Mouse (Mus musculus): ENCODE data around the gene Cd300lg. TPM values are rescaled to one million over a fixed set of nuclear protein-coding genes. Genes with fewer than 3 reads are reported as not detected.

Cd300lg gene
- polyA plus RNA-seq, 1 experiment, result 6.4 TPM

GRCm38 (mm10) chr11:102043381-102043780, 2.1 kb downstream of the Cd300lg start:
- H3K27ac ChIP-seq (ENCODE audit: insufficient read depth, low read depth, low read length), result no peak overlapping the region
- no peak for TF ChIP-seq CTCF (IDR thresholded peaks at IDR 0.05; ENCODE audit: low read depth, low read length)
- TF ChIP-seq POLR2A (IDR thresholded peaks at IDR 0.05; ENCODE audit: borderline replicate concordance, low read depth, low read length), result no peak
- H3K4me3 ChIP-seq (ENCODE audit: insufficient read depth, low read length), result no peak overlapping the region
- H3K4me1 ChIP-seq (ENCODE audit: control insufficient read depth, insufficient read depth, low read length), result peaks cover 4% of the 10 kb centered on the region

DNA sequence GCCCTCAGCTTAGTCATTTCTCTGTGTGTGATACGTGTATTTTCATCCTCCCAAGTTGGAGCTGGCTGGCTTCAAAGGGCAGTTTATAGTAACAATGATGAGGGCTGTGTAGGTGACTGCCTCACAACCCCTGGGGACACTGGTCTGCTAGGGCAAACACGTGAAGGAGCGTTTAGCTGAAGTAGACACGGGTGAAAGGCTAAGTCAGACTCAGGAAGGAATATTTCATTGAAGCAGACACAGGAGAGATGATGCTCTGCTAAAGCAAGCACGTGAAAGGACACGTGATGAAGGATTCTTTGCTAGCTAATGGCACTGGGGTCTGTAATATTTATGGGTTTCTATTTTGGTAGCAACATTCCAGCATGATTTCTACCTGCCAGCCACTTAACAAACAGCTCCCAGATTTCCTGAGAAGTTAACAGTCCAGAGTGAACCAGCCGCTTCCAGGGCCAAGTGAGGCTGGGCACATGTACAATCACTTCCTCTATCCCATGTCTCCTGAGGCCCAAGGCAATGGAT, 3.4 kb downstream of the Cd300lg start:
- peaks cover 4% of the 10 kb centered on the region for H3K4me1 ChIP-seq (ENCODE audit: control insufficient read depth, insufficient read depth, low read length)

DNA sequence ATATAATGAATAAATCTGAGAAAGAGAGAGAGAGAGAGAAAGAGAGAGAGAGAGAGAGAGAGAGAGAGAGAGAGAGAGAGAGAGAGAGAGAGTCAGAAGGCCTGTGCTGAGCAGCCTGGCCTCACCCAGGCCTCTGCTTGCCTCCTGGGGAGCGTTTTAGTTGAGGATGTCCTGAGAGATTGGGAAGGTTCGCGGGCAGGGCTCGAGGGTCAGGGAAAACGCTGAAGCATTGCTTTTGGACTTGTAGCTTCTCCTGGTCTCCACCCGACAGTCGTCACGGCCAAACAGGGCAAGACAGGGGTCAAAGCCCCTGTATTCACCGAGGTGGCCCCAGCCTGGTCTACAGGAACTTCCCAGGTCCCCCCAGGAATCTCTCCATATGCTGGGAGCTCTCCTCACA, 5.3 kb downstream of the Cd300lg start:
- TF ChIP-seq CTCF (IDR thresholded peaks at IDR 0.05; ENCODE audit: low read depth, low read length), result no peak
- TF ChIP-seq POLR2A (IDR thresholded peaks at IDR 0.05; ENCODE audit: borderline replicate concordance, low read depth, low read length), result no peak
- H3K4me3 ChIP-seq (ENCODE audit: insufficient read depth, low read length), result no peak overlapping the region
- H3K4me1 ChIP-seq (ENCODE audit: control insufficient read depth, insufficient read depth, low read length), result peaks cover 2% of the 10 kb centered on the region
- H3K27ac ChIP-seq (ENCODE audit: insufficient read depth, low read depth, low read length), result no peak overlapping the region

More for the DNA sequence above, 3.4 kb downstream of the Cd300lg start:
- Histone ChIP-seq H3K4me3 (ENCODE audit: insufficient read depth, low read length) (no peak overlapping the region), H3K27ac (ENCODE audit: insufficient read depth, low read depth, low read length) (no peak overlapping the region)
- TF ChIP-seq CTCF (IDR thresholded peaks at IDR 0.05; ENCODE audit: low read depth, low read length) (no peak), POLR2A (IDR thresholded peaks at IDR 0.05; ENCODE audit: borderline replicate concordance, low read depth, low read length) (no peak)

DNA sequence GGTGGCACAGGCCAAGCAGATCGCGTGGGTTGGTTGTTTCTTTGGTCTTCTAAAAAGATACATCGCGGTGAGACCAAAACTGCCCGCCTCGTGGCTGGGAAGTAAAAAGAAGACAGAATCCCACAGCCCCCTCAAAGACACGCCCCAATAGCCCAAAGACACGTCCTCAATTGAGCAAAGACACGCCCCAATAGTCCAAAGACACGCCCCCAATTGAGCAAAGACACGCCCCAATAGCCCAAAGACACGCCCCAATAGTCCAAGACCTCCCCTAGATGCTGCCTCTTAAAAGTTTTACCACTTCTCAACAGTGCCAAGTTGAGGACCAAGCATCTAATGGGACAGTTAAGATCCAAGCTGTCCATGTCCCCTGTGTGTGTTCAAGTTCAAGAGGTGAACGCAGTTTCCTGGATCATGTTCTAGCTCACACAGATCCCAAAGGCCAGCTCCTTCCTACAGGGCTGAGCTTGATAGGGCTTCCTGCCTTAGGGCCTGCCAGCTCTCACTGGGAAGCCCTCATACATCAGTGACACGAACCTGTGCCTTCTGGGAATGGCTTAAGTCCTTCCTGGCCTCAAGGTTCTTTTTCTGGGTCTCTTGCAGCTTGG, 8.7 kb downstream of the Cd300lg start:
- no peaks in the 10 kb centered on the region for H3K4me1 ChIP-seq (ENCODE audit: control insufficient read depth, insufficient read depth, low read length)
- H3K27ac ChIP-seq (ENCODE audit: insufficient read depth, low read depth, low read length), result no peak overlapping the region
- no peak overlapping the region for H3K4me3 ChIP-seq (ENCODE audit: insufficient read depth, low read length)
- no peak for TF ChIP-seq CTCF (IDR thresholded peaks at IDR 0.05; ENCODE audit: low read depth, low read length)
- TF ChIP-seq POLR2A (IDR thresholded peaks at IDR 0.05; ENCODE audit: borderline replicate concordance, low read depth, low read length), result no peak

DNA sequence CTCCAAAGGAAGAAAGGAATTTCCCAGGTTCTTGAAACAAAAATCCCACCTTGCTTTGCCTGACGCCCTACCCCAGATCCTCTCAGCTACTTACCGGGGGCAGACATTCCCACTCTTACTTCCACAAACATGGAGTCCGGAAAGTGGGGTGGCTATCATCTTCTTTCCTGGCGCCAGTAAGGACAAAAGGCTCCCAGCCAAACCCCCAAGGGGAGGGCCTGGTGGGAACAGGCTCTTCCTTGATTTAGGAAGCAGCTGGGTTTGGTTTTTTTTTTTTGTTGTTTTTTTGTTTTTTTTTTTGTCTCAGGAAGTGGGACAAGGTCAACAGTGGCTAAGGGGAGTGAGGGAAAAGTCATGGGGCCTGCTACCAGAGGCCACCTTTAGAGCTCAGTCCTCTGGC, 10.2 kb downstream of the Cd300lg start:
- Histone ChIP-seq H3K27ac (ENCODE audit: insufficient read depth, low read depth, low read length) (no peak overlapping the region), H3K4me3 (ENCODE audit: insufficient read depth, low read length) (no peak overlapping the region), H3K4me1 (ENCODE audit: control insufficient read depth, insufficient read depth, low read length) (no peaks in the 10 kb centered on the region)
- TF ChIP-seq CTCF (IDR thresholded peaks at IDR 0.05; ENCODE audit: low read depth, low read length), result no peak
- TF ChIP-seq POLR2A (IDR thresholded peaks at IDR 0.05; ENCODE audit: borderline replicate concordance, low read depth, low read length), result no peak

GRCm38 (mm10) chr11:102051954-102052353, 10.6 kb downstream of the Cd300lg start:
- H3K4me3 ChIP-seq (ENCODE audit: insufficient read depth, low read length), result no peak overlapping the region
- no peak overlapping the region for H3K27ac ChIP-seq (ENCODE audit: insufficient read depth, low read depth, low read length)
- TF ChIP-seq POLR2A (IDR thresholded peaks at IDR 0.05; ENCODE audit: borderline replicate concordance, low read depth, low read length) (no peak), CTCF (IDR thresholded peaks at IDR 0.05; ENCODE audit: low read depth, low read length) (no peak)
- no peaks in the 10 kb centered on the region for H3K4me1 ChIP-seq (ENCODE audit: control insufficient read depth, insufficient read depth, low read length)

DNA sequence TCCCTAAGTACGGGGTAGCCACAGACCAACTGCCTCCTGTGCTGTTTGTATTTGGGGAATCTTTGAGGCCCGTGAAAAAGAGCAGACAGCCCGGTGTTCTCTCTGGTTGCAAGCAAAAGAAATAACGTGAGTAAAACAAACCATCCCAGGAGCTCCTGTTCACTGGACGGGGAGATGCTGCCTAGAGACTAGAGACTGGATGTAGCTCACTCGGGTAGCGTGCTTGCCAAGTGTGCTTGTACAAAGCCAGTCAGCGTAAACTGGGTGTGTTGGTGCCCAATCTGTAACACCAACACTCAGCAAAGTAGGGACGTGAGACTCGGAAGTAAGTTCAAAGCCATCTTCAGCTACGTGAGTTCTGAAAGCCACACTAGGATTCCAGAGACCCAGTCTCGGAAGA, 11.4 kb downstream of the Cd300lg start:
- TF ChIP-seq POLR2A (IDR thresholded peaks at IDR 0.05; ENCODE audit: borderline replicate concordance, low read depth, low read length) (no peak), CTCF (IDR thresholded peaks at IDR 0.05; ENCODE audit: low read depth, low read length) (no peak)
- Histone ChIP-seq H3K27ac (ENCODE audit: insufficient read depth, low read depth, low read length) (no peak overlapping the region), H3K4me3 (ENCODE audit: insufficient read depth, low read length) (no peak overlapping the region), H3K4me1 (ENCODE audit: control insufficient read depth, insufficient read depth, low read length) (no peaks in the 10 kb centered on the region)

DNA sequence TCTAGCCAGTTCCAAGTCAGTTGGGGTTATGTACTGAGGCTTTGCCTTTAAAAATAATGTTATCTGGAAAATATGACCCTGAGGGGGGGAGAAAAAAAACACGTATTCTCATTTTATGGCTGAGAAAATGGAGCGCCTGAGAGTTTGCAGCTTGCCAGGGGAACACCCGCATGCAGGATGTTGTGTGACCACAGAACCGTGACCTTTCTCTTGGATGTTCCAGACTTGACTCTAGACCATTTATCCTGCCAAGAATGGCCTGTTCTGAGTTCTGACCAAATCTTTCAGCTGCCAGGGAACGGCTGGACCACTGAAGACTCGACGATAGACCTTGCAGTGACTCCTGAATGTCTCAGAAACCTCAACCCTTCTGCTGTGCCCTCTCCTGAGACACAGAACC, 11.9 kb downstream of the Cd300lg start:
- Histone ChIP-seq H3K4me3 (ENCODE audit: insufficient read depth, low read length) (no peak overlapping the region), H3K4me1 (ENCODE audit: control insufficient read depth, insufficient read depth, low read length) (no peaks in the 10 kb centered on the region), H3K27ac (ENCODE audit: insufficient read depth, low read depth, low read length) (no peak overlapping the region)
- TF ChIP-seq POLR2A (IDR thresholded peaks at IDR 0.05; ENCODE audit: borderline replicate concordance, low read depth, low read length) (no peak), CTCF (IDR thresholded peaks at IDR 0.05; ENCODE audit: low read depth, low read length) (no peak)

- no peak overlapping the region for H3K27ac ChIP-seq (ENCODE audit: insufficient read depth, low read depth, low read length)
- no peak overlapping the region for H3K4me3 ChIP-seq (ENCODE audit: insufficient read depth, low read length)
- TF ChIP-seq CTCF (IDR thresholded peaks at IDR 0.05; ENCODE audit: low read depth, low read length) (no peak), POLR2A (IDR thresholded peaks at IDR 0.05; ENCODE audit: borderline replicate concordance, low read depth, low read length) (no peak)
- no peaks in the 10 kb centered on the region for H3K4me1 ChIP-seq (ENCODE audit: control insufficient read depth, insufficient read depth, low read length)
These were observed 12.5 kb downstream of the Cd300lg start for GRCm38 (mm10) chr11:102053847-102054246.

GRCm38 (mm10) chr11:102061236-102061940, 20.1 kb downstream of the Cd300lg start:
- H3K4me1 ChIP-seq (ENCODE audit: control insufficient read depth, insufficient read depth, low read length), result no peaks in the 10 kb centered on the region
- H3K27ac ChIP-seq (ENCODE audit: insufficient read depth, low read depth, low read length), result no peak overlapping the region
- no peak for TF ChIP-seq POLR2A (IDR thresholded peaks at IDR 0.05; ENCODE audit: borderline replicate concordance, low read depth, low read length)
- peak; percentile 64 for TF ChIP-seq CTCF (IDR thresholded peaks at IDR 0.05; ENCODE audit: low read depth, low read length)
- H3K4me3 ChIP-seq (ENCODE audit: insufficient read depth, low read length), result peak overlapping the region; percentile 57
